Mouse (Mus musculus) forebrain, embryonic 10.5 days (tissue): ENCODE data around the gene Lair1. TPM values are rescaled to one million over a fixed set of nuclear protein-coding genes. Genes with fewer than 3 reads are reported as not detected.
"Not testable (repeated sequence)": the region's sequence is repeated elsewhere in the genome, so short reads cannot be mapped to it uniquely, and the experiment has no call there.

Source experiments
- DNase-seq: peaks from one replicate; pipeline ENCODE4 v3.0.0-alpha.2; 2017; ENCODE audit warnings: low spot score; ENCODE audit errors: extremely low spot score
- H3K27ac ChIP-seq: fragments of 300-500 bp; sonication (generic); 2 replicates; pipeline ENCODE4 v1.5.1; 2016; ENCODE audit warnings: mild to moderate bottlenecking
- H3K27me3 ChIP-seq: fragments of 300-500 bp; sonication (generic); 2 replicates; pipeline ENCODE4 v1.6.1; 2016; ENCODE audit warnings: mild to moderate bottlenecking; ENCODE audit not compliant: poor library complexity, severe bottlenecking
- H3K36me3 ChIP-seq: fragments of 300-500 bp; sonication (generic); replicated peaks from 2 replicates; pipeline ENCODE4 v1.6.1; 2016; ENCODE audit warnings: mild to moderate bottlenecking, moderate library complexity
- H3K4me1 ChIP-seq: fragments of 300-500 bp; sonication (generic); 2 replicates; pipeline ENCODE4 v1.6.1; 2016
- H3K4me3 ChIP-seq: fragments of 300-500 bp; sonication (generic); 2 replicates; pipeline ENCODE4 v1.5.1; 2016; ENCODE audit warnings: mild to moderate bottlenecking, moderate library complexity
- H3K9me3 ChIP-seq: fragments of 300-500 bp; sonication (generic); 2 replicates; pipeline ENCODE4 v1.6.1; 2016; ENCODE audit warnings: mild to moderate bottlenecking, moderate library complexity
- WGBS: fragments of 180-500 bp; shearing (Covaris S2); methylation state at CpG from one replicate; pipeline ENCODE4 v1.1.7; 2016; 5-methylcytosine and 5-hydroxymethylcytosine counted together
- polyA plus RNA-seq: library from polyadenylated mRNA; unstranded; fragments of >200 nt; fragmentation: Nextera tagmentation; extraction: Ambion mirVana; gene quantifications from 2 replicates; pipeline ENCODE4 v1.2.1, GENCODE M21; 2016

Gene Lair1
- polyA plus RNA-seq, 1 experiment from 2014 or later = 0.51 TPM

- WGBS = 92% methylated on average over 4 of the region's 4 CpGs
- H3K4me1 ChIP-seq = no peaks in the 10 kb centered on the region
- H3K4me3 ChIP-seq = no peak overlapping the region
Measured at GRCm38 (mm10) chr7:4080552-4080951, 17.5 kb upstream of the Lair1 start.

GRCm38 (mm10) chr7:4079511-4079910 is 16.5 kb upstream of the Lair1 start:
- H3K36me3 ChIP-seq = no peaks in the 10 kb centered on the region
- no peaks in the 10 kb centered on the region for H3K9me3 ChIP-seq
- H3K27me3 ChIP-seq = no peaks in the 10 kb centered on the region
- 85% methylated on average over 7 of the region's 7 CpGs for whole genome bisulfite sequencing
- H3K27ac ChIP-seq = no peak overlapping the region
- H3K4me3 ChIP-seq = no peak overlapping the region
- no peak for DNase-seq
- H3K4me1 ChIP-seq = no peaks in the 10 kb centered on the region

More at GRCm38 (mm10) chr7:4080552-4080951, 17.5 kb upstream of the Lair1 start:
- H3K36me3 ChIP-seq = no peaks in the 10 kb centered on the region
- H3K9me3 ChIP-seq = no peaks in the 10 kb centered on the region
- no peak for DNase-seq
- H3K27ac ChIP-seq = no peak overlapping the region
- H3K27me3 ChIP-seq = no peaks in the 10 kb centered on the region

GRCm38 (mm10) chr7:4073144-4073543 is 10.1 kb upstream of the Lair1 start:
- no peaks in the 10 kb centered on the region for H3K36me3 ChIP-seq
- WGBS = 82% methylated on average over 3 of the region's 3 CpGs
- H3K4me1 ChIP-seq = no peaks in the 10 kb centered on the region
- no peak for DNase-seq
- no peak overlapping the region for H3K27ac ChIP-seq
- no peaks in the 10 kb centered on the region for H3K27me3 ChIP-seq
- no peak overlapping the region for H3K4me3 ChIP-seq
- no peaks in the 10 kb centered on the region for H3K9me3 ChIP-seq

- Histone ChIP-seq H3K36me3 (no peaks in the 10 kb centered on the region), H3K4me1 (no peaks in the 10 kb centered on the region), H3K4me3 (no peak overlapping the region), H3K27ac (no peak overlapping the region), H3K27me3 (no peaks in the 10 kb centered on the region), H3K9me3 (no peaks in the 10 kb centered on the region)
- 92% methylated on average over 6 of the region's 6 CpGs for WGBS
- DNase-seq = no peak
Measured at GRCm38 (mm10) chr7:4071066-4071465, 8.1 kb upstream of the Lair1 start.

- no peaks in the 10 kb centered on the region for H3K9me3 ChIP-seq
- WGBS = 88% methylated on average over 1 of the region's 1 CpGs
- no peak for DNase-seq
- no peaks in the 10 kb centered on the region for H3K4me1 ChIP-seq
- H3K4me3 ChIP-seq = no peak overlapping the region
- no peak overlapping the region for H3K27ac ChIP-seq
- H3K36me3 ChIP-seq = no peaks in the 10 kb centered on the region
- no peaks in the 10 kb centered on the region for H3K27me3 ChIP-seq
Measured at GRCm38 (mm10) chr7:4063714-4064425, 866 bp upstream of the Lair1 start.

GRCm38 (mm10) chr7:4060602-4061188 is 2.3 kb downstream of the Lair1 start:
- DNase-seq, H3K27me3 ChIP-seq, H3K9me3 ChIP-seq, H3K36me3 ChIP-seq, H3K4me1 ChIP-seq, H3K4me3 ChIP-seq, H3K27ac ChIP-seq: not testable (repeated sequence)
- 55% methylated on average over 9 of the region's 9 CpGs for WGBS

GRCm38 (mm10) chr7:4026794-4027421 is 36.1 kb downstream of the Lair1 start:
- no peaks in the 10 kb centered on the region; the same call in 1 of the 2 replicates for H3K9me3 ChIP-seq
- WGBS = 29% methylated on average over 3 of the region's 3 CpGs
- no peak overlapping the region for H3K27ac ChIP-seq
- H3K36me3 ChIP-seq = no peaks in the 10 kb centered on the region
- H3K4me1 ChIP-seq = no peaks in the 10 kb centered on the region
- no peak overlapping the region for H3K4me3 ChIP-seq
- DNase-seq = no peak
- H3K27me3 ChIP-seq = no peaks in the 10 kb centered on the region

GRCm38 (mm10) chr7:4004636-4005035 is 58.4 kb downstream of the Lair1 start:
- H3K9me3 ChIP-seq = peaks cover 34% of the 10 kb centered on the region
- H3K27me3 ChIP-seq, H3K36me3 ChIP-seq, H3K4me3 ChIP-seq, H3K27ac ChIP-seq, H3K4me1 ChIP-seq, DNase-seq: not testable (repeated sequence)
- WGBS = 74% methylated on average over 3 of the region's 3 CpGs

- H3K4me3 ChIP-seq, H3K36me3 ChIP-seq, H3K27ac ChIP-seq, H3K27me3 ChIP-seq, H3K4me1 ChIP-seq, DNase-seq: not testable (repeated sequence)
- 81% methylated on average over 4 of the region's 4 CpGs for WGBS
- H3K9me3 ChIP-seq = peaks cover 30% of the 10 kb centered on the region
Measured at GRCm38 (mm10) chr7:4003996-4004395, 59.0 kb downstream of the Lair1 start.

GRCm38 (mm10) chr7:3962017-3962416 is 101.0 kb downstream of the Lair1 start:
- 92% methylated on average over 2 of the region's 2 CpGs for WGBS
- no peaks in the 10 kb centered on the region for H3K36me3 ChIP-seq

GRCm38 (mm10) chr7:3957387-3957786 is 105.6 kb downstream of the Lair1 start:
- no peaks in the 10 kb centered on the region for H3K4me1 ChIP-seq
- WGBS = 85% methylated on average over 3 of the region's 3 CpGs
- H3K27me3 ChIP-seq = no peaks in the 10 kb centered on the region
- H3K27ac ChIP-seq = no peak overlapping the region
- DNase-seq = no peak
- peaks cover 9% of the 10 kb centered on the region; the same call in 1 of the 2 replicates for H3K9me3 ChIP-seq
- H3K4me3 ChIP-seq = no peak overlapping the region
- H3K36me3 ChIP-seq = no peaks in the 10 kb centered on the region

More at GRCm38 (mm10) chr7:3962017-3962416, 101.0 kb downstream of the Lair1 start:
- Histone ChIP-seq H3K4me1 (no peaks in the 10 kb centered on the region), H3K27me3 (no peaks in the 10 kb centered on the region), H3K4me3 (no peak overlapping the region), H3K27ac (no peak overlapping the region), H3K9me3 (0 out of 2 replicates have a peak, but pooled peaks cover 2% of the 10 kb centered on the region)
- no peak for DNase-seq
